Mouse (Mus musculus) frontal cortex, adult 2 months (tissue): ENCODE results near the gene BC051142. TPM values are rescaled to one million over a fixed set of nuclear protein-coding genes. Genes with fewer than 3 reads are reported as not detected.
"Not testable (repeated sequence)": the region's sequence is repeated elsewhere in the genome, so short reads cannot be mapped to it uniquely, and the experiment has no call there.

Experiments
- DNase-seq, 2 experiments: peaks; one replicate each; pipeline ENCODE4 v3.0.0; 2022; ENCODE audit warnings: low spot score in 1 of 2; ENCODE audit errors: extremely low spot score in 1 of 2
- polyA plus RNA-seq: library from polyadenylated mRNA; depleted of rRNA; stranded (reverse); fragments of >200 nt; gene quantifications from 2 replicates; pipeline ENCODE4 v1.2.3, GENCODE M21; 2012

BC051142 gene
- polyA plus RNA-seq, 1 experiment: 11.1 TPM

- DNase-seq: peak; percentile 46 to 91
These were observed 436 bp upstream of the BC051142 start for GRCm38 (mm10) chr17:34398058-34398710.

- no peak for DNase-seq
These were observed 735 bp downstream of the BC051142 start for GRCm38 (mm10) chr17:34399394-34399715.

DNA sequence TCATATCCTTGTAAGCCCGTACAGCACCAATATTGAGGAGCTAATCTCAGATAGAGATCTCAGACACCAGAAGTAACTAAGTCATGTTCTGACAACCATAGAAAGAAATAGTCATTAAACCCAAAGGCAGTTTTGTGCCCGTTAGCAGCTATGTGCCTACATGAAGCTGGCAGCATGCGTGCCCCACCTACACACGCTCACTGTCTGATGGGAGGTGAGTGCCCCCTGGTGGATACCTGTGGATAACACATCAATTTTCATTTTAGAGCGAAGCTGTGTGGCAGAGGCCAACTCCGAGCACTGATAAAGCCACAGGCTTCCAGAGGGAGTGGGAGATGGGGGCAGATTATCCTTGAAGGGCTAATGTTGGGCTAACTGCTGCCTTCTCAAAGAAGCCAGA is 12.5 kb downstream of the BC051142 start:
- peak; percentile 55 to 91 for DNase-seq

- DNase-seq: no peak
These were observed 21.4 kb downstream of the BC051142 start for GRCm38 (mm10) chr17:34420014-34420413.

- DNase-seq: peak in 1 of 2 experiments; percentile 34
These were observed 29.0 kb downstream of the BC051142 start for GRCm38 (mm10) chr17:34427597-34427996.

- DNase-seq: no peak
These were observed 38.5 kb downstream of the BC051142 start for GRCm38 (mm10) chr17:34437120-34437519.

GRCm38 (mm10) chr17:34437606-34438005 is 39.0 kb downstream of the BC051142 start:
- DNase-seq: no peak

DNA sequence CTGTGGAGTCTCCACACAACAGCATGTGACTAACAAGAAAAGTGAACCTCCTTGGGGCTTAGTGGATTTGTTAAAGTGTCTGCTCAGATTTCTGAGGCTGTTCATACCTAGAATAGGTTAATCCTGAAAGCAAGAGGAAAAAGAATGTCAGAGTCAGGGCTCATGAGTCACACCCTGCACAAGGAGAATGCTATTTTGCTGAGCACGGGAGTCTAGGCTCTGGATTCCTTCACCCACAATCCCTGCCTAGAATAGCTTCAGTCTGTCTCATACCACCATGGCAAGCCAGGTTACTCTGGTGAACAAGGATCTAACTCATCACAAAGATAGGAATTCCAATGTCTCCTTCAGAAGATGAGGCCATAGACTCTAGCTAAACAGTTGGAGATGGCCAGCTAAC is 40.0 kb downstream of the BC051142 start:
- peak in 1 of 2 experiments; percentile 54 for DNase-seq

GRCm38 (mm10) chr17:34439795-34440194 is 41.2 kb downstream of the BC051142 start:
- DNase-seq: peak in 1 of 2 experiments; percentile 42

DNA sequence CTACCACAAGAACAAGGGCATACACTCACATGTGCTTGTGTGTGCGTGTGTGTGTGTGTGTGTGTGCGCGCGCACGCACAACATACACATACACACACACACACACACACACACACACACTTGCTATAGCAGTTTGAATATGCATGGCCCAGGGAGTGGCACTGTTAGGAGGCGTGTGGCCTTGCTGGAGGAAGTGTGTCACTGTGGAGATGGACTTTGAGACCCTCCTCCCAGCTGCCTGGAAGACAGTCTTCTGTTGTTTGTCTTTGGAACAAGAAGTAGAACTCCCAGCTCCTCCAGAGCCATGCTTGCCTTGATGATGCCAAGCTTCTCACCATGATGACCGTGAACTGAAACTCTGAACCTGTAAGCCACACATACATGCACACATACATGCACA is 43.4 kb downstream of the BC051142 start:
- no peak for DNase-seq

GRCm38 (mm10) chr17:34448473-34449041 is 49.9 kb downstream of the BC051142 start:
- no peak for DNase-seq

GRCm38 (mm10) chr17:34457668-34458067 is 59.0 kb downstream of the BC051142 start:
- DNase-seq: no peak

DNA sequence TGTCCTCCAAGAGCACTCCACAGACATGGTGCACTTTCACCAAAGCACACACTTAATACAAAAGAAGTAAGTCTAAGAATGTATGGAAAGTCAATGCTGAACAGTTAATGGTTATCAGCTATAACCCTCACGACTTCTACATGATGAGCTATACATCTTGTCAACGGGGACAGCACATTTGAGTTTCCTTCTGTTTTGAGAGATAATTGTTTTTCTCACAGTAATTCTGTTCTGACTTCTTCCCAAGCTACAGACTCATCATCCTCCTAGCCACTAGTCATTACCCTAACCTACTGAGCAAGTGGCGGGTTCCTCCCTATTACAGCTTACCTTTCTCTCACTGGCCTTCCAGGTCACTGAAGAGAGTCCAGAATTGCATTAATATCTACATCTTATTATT is 60.6 kb downstream of the BC051142 start:
- no peak for DNase-seq

GRCm38 (mm10) chr17:34465906-34466305 is 67.3 kb downstream of the BC051142 start:
- DNase-seq: not testable (repeated sequence)

DNA sequence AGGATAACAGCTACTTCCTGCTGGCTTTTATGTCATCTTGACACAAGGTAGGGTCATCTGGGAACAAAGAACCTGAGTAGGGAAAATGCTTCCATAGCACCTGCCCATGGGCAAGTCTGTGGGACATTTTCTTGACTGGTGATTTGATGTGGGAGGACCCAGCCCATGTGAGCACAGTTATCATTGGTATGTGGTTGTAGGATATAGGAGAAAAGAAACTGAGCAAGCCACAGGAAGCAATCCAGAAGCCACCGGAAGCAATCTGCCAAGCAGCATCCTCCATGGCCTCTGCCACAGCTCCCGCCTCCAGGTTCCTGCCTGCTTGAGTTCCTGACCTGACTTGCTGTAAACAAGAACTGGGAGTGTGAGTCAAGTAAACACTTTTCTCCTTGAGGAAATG is 71.9 kb downstream of the BC051142 start:
- no peak for DNase-seq

- no peak for DNase-seq
These were observed 76.4 kb downstream of the BC051142 start for GRCm38 (mm10) chr17:34475060-34475459.

DNA sequence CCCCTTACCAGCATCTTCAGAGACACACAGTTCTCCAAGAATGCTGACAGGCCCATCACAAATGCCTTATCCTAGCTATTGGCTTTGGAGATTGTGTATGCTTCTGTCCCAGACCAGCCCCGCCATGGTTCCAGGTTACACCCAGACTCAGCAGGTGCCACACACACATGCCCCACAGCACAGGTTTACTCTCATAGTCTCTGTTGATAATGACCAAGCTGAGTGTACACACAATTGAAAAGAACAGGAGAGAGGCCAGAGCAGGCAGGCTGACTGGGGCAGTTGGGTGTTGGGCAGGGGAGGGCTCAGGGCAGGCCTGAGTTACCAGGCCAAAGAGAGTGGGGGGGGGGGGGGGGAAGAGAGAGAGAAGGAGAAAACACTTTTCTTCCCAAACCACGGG is 77.8 kb downstream of the BC051142 start:
- DNase-seq: no peak

GRCm38 (mm10) chr17:34477238-34478013 is 78.8 kb downstream of the BC051142 start, which contains the start of gene Btnl4:
Btnl4 (minus strand) TSS chr17:34477318.
- not testable (repeated sequence) for DNase-seq

DNA sequence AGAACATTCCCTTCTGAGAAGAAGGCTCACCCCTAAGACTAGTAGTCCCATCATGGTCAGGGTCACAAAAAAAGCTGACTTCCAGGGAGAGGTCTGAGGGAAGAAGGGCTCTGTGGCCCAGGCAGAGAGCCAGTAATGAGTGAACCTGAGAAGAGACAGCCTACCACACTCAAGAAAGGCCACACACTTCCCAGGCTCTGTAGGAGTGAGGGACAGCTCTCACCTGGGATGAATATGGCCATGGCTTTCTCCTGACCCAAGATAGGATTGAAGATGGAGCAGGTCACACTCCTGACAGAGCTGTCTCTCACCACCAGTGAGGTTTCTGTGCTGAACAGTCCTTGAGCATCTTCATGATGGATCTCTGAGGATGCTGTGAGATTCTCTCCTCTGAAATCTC is 94.2 kb downstream of the BC051142 start:
- DNase-seq: no peak

DNA sequence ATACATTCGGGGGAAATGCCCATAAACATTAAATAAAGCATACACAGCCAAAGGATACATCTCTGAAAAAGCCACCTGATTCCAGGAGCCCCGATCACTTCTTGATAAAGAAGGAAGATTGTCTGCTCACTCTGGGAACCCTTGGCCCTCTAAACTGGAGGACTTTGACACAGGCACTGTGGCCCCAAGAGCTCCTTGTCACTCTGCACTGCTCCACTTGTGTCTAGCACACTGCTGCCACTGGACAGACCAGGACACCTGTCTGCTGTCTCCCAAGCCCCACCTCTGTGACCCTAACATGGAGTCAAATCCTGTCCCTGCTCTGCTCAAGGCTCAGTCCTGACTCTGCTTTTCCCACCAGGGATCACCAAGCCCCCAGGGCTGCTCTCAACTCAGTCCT is 96.5 kb downstream of the BC051142 start:
- DNase-seq: not testable (repeated sequence)

- no peak for DNase-seq
These were observed 97.9 kb downstream of the BC051142 start for GRCm38 (mm10) chr17:34496539-34496938.

- not testable (repeated sequence) for DNase-seq
These were observed 98.7 kb downstream of the BC051142 start for GRCm38 (mm10) chr17:34497319-34497718.
